8 mouse cellular contexts compared by ENCODE assay signal in genomic region chr1:118275139-118275538, GRCm38 (mm10). TPM values are rescaled to one million over a fixed set of nuclear protein-coding genes. Genes with fewer than 3 reads are reported as not detected.
DNase-seq lines count a peak whose midpoint lies in the region; ATAC-seq lines count a peak whose summit lies in the region.

No protein-coding gene starts in this region.

- DNase-seq in MN1 (ENCODE audit: low spot score) = peak; percentile 31
- peak; percentile 46 for DNase-seq in embryo, embryonic 9.5 days (ENCODE audit: extremely low spot score)
- peak; percentile 73 for DNase-seq in midbrain, embryonic 14.5 days
- DNase-seq in right cerebral cortex, postnatal 36 days (ENCODE audit: low spot score in 2 of 2) = no peak
- no peak for DNase-seq in left cerebral cortex, adult 11 months (ENCODE audit: low spot score)

- H3K36me3 ChIP-seq in hindbrain, embryonic 13.5 days = no peaks in the 10 kb centered on the region
- no peaks in the 10 kb centered on the region for H3K36me3 ChIP-seq in hindbrain, embryonic 12.5 days
- no peaks in the 10 kb centered on the region for H3K36me3 ChIP-seq in midbrain, embryonic 14.5 days (ENCODE audit: control insufficient read depth, insufficient read depth, low read length)

- no peak overlapping the region for H3K9ac ChIP-seq in hindbrain, embryonic 13.5 days
- no peak overlapping the region for H3K9ac ChIP-seq in hindbrain, embryonic 12.5 days
- H3K9ac ChIP-seq in midbrain, embryonic 14.5 days (replicated peaks; ENCODE audit: low read length) = no peak overlapping the region

- no peaks in the 10 kb centered on the region for H3K4me1 ChIP-seq in hindbrain, embryonic 13.5 days (replicated peaks)
- no peaks in the 10 kb centered on the region for H3K4me1 ChIP-seq in hindbrain, embryonic 12.5 days
- H3K4me1 ChIP-seq in midbrain, embryonic 14.5 days (ENCODE audit: control insufficient read depth, insufficient read depth, low read length) = no peaks in the 10 kb centered on the region

- ATAC-seq in hindbrain, embryonic 13.5 days (ENCODE audit: low FRiP score) = peak; percentile 52; the same call in 1 of the 2 replicates
- no peak for ATAC-seq in hindbrain, embryonic 12.5 days (ENCODE audit: low FRiP score)
- peak; percentile 63 for ATAC-seq in midbrain, embryonic 14.5 days (ENCODE audit: low FRiP score, low TSS enrichment)
- ATAC-seq in inflammation-experienced regulatory T-cells, adult 6 months = no peak

- no peak overlapping the region for H3K4me2 ChIP-seq in hindbrain, embryonic 13.5 days
- H3K4me2 ChIP-seq in hindbrain, embryonic 12.5 days (replicated peaks) = no peak overlapping the region
- H3K4me2 ChIP-seq in midbrain, embryonic 14.5 days (ENCODE audit: low read length) = no peak overlapping the region

- H3K27ac ChIP-seq in hindbrain, embryonic 13.5 days = no peak overlapping the region
- no peak overlapping the region for H3K27ac ChIP-seq in hindbrain, embryonic 12.5 days
- H3K27ac ChIP-seq in midbrain, embryonic 14.5 days (replicated peaks; ENCODE audit: low read depth, low read length) = no peak overlapping the region

- no peaks in the 10 kb centered on the region for H3K27me3 ChIP-seq in hindbrain, embryonic 13.5 days
- H3K27me3 ChIP-seq in hindbrain, embryonic 12.5 days = no peaks in the 10 kb centered on the region
- H3K27me3 ChIP-seq in midbrain, embryonic 14.5 days (ENCODE audit: control insufficient read depth, insufficient read depth, low read length) = no peaks in the 10 kb centered on the region

- 17% methylated on average over 2 of the region's 2 CpGs for WGBS in hindbrain, embryonic 13.5 days
- 16% methylated on average over 2 of the region's 2 CpGs for WGBS in hindbrain, embryonic 12.5 days
- 8% methylated on average over 2 of the region's 2 CpGs for WGBS in midbrain, embryonic 14.5 days

- no peak overlapping the region for H3K4me3 ChIP-seq in hindbrain, embryonic 13.5 days
- H3K4me3 ChIP-seq in hindbrain, embryonic 12.5 days = no peak overlapping the region
- H3K4me3 ChIP-seq in midbrain, embryonic 14.5 days (replicated peaks; ENCODE audit: low read depth, low read length) = no peak overlapping the region

- no peaks in the 10 kb centered on the region for H3K9me3 ChIP-seq in hindbrain, embryonic 13.5 days
- H3K9me3 ChIP-seq in hindbrain, embryonic 12.5 days (replicated peaks) = no peaks in the 10 kb centered on the region
- H3K9me3 ChIP-seq in midbrain, embryonic 14.5 days (ENCODE audit: control insufficient read depth, low read length) = no peaks in the 10 kb centered on the region

RNA-seq across cellular contexts. Expression of gene Tsn, which starts 36.4 kb away (rescaled TPM):
- polyA plus RNA-seq in hindbrain, embryonic 13.5 days (2015; fragmentation: Nextera tagmentation; extraction: Ambion mirVana) = 465 and 467 TPM in 2 replicates
- 403 and 430 TPM in 2 replicates for polyA plus RNA-seq in hindbrain, embryonic 12.5 days (2016; fragmentation: Nextera tagmentation; extraction: Ambion mirVana)
- polyA plus RNA-seq in midbrain, embryonic 14.5 days (2014; fragmentation: Nextera tagmentation; extraction: Ambion mirVana) = 499 and 519 TPM in 2 replicates
- 100 to 1,000 TPM; 222 to 246 (median 230) TPM for polyA plus RNA-seq in inflammation-experienced regulatory T-cells, adult 6 months (2017; shearing (Covaris generic))

RNA-seq across cellular contexts. Expression of gene Nifk, which starts 46.5 kb away (rescaled TPM):
- polyA plus RNA-seq in hindbrain, embryonic 13.5 days (2015; fragmentation: Nextera tagmentation; extraction: Ambion mirVana) = 69.8 and 70.1 TPM in 2 replicates
- 73.2 and 75.6 TPM in 2 replicates for polyA plus RNA-seq in hindbrain, embryonic 12.5 days (2016; fragmentation: Nextera tagmentation; extraction: Ambion mirVana)
- 70.0 and 75.8 TPM in 2 replicates for polyA plus RNA-seq in midbrain, embryonic 14.5 days (2014; fragmentation: Nextera tagmentation; extraction: Ambion mirVana)
- 10 to 100 TPM; 55.6 to 61.0 (median 60.9) TPM for polyA plus RNA-seq in inflammation-experienced regulatory T-cells, adult 6 months (2017; shearing (Covaris generic))

Comparison
In these comparisons a context has a peak if more than half of its experiments do, and no peak if none do; other contexts are left out.
1. ATAC-seq: peak in hindbrain, embryonic 13.5 days (single experiment) and midbrain, embryonic 14.5 days (single experiment); none in hindbrain, embryonic 12.5 days (single experiment) and inflammation-experienced regulatory T-cells, adult 6 months (single experiment).
2. DNase-seq: peak in MN1 (single experiment), embryo, embryonic 9.5 days (single experiment) and midbrain, embryonic 14.5 days (single experiment); none in right cerebral cortex, postnatal 36 days (0 of 2) and left cerebral cortex, adult 11 months (single experiment).